Mouse (Mus musculus) monocyte, adult 59 days (primary cell): Measurements from ENCODE around the gene Lhfpl4. TPM values are rescaled to one million over a fixed set of nuclear protein-coding genes. Genes with fewer than 3 reads are reported as not detected.

Experiments
- total RNA-seq, 2 experiments: library from RNA; stranded (reverse); gene quantifications; one replicate each; pipeline ENCODE4 v1.2.4; 2023

The Lhfpl4 gene
- under 1 TPM; 0.34 to 0.58 TPM for total RNA-seq

GRCm38 (mm10) chr6:113194841-113195595 is at the start of gene Lhfpl4:
Gene Lhfpl4 (minus strand): TSS chr6:113195384.

GRCm38 (mm10) chr6:113237542-113238270 is 42.5 kb upstream of the Lhfpl4 start, which contains the start of gene Mtmr14:
Gene Mtmr14 (plus strand): TSS chr6:113237843.

Other genes with a start within 250 kb of the Lhfpl4 start
- 10 to 100 TPM; 13.9 to 19.6 TPM for gene Srgap3, start 248.1 kb downstream of the Lhfpl4 start, total RNA-seq
- 10 to 100 TPM; 35.8 to 40.3 TPM for gene Thumpd3, start 149.2 kb downstream of the Lhfpl4 start, total RNA-seq
- 10 to 100 TPM; 86.6 to 87.9 TPM for gene Setd5, start 118.0 kb downstream of the Lhfpl4 start, total RNA-seq
- gene Mtmr14, start 42.5 kb upstream of the Lhfpl4 start, total RNA-seq: 10 to 100 TPM; 60.8 to 64.8 TPM
- gene Cpne9, start 86.9 kb upstream of the Lhfpl4 start, total RNA-seq: 1 to 10 TPM; 2.2 to 2.4 TPM
- gene Brpf1, start 111.8 kb upstream of the Lhfpl4 start, total RNA-seq: 100 to 1,000 TPM; 146 to 150 TPM
- 10 to 100 TPM; 13.3 to 15.0 TPM for gene Ogg1, start 131.6 kb upstream of the Lhfpl4 start, total RNA-seq
- 10 to 100 TPM; 54.0 to 54.8 TPM for gene Camk1, start 148.6 kb upstream of the Lhfpl4 start, total RNA-seq
- gene Tada3, start 182.5 kb upstream of the Lhfpl4 start, total RNA-seq: 10 to 100 TPM; 23.0 to 23.8 TPM
- 100 to 1,000 TPM; 479 to 494 TPM for gene Arpc4, start 182.7 kb upstream of the Lhfpl4 start, total RNA-seq
- gene Ttll3, start 193.9 kb upstream of the Lhfpl4 start, total RNA-seq: 10 to 100 TPM; 47.8 to 48.0 TPM
- gene Rpusd3, start 224.0 kb upstream of the Lhfpl4 start, total RNA-seq: 1 to 10 TPM; 1.6 to 1.9 TPM
- gene Cidec, start 240.4 kb upstream of the Lhfpl4 start, total RNA-seq: not detected
- 10 to 100 TPM; 19.0 to 19.3 TPM for gene Jagn1, start 247.2 kb upstream of the Lhfpl4 start, total RNA-seq